Mouse (Mus musculus): ENCODE measurements around the gene Cd3g.

Cd3g gene

DNA sequence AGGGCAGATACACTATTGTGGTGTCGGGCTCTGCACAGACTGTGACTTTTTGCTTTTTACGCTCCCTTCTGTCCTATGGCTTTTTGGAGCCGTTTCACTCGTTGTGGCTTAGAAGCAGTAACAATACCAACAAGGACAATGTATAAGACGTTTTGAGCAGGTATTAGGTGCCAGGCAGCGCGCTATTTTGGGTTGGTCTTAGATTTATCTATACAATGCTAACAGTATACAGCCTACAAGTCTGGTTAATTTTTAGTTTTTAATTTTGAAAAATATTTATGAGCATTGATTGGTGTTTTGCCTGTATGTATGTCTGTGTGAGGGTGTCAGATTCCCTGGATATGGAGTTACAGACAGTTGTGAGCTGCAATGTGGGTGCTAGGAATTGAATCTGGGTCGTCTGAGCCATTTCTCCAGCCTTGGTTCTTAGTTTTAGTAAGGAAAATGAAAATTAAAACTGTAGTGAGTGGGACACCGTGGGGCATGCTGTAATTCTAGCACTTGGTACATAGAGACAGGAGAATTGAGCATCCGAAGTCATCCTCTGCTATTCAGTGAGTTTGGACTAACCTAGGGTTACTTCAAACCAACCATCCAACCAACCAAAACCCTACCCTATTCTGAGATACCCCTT lies 14.3 kb downstream of the Cd3g start:
- Histone ChIP-seq H3K36me3 (ENCODE audit: insufficient read depth, low read length) (peaks cover 24% of the 10 kb centered on the region), H3K4me1 (replicated peaks; ENCODE audit: low read depth, low read length) (peaks cover 19% of the 10 kb centered on the region), H3K27me3 (ENCODE audit: insufficient read depth, low read length) (no peaks in the 10 kb centered on the region), H3K4me3 (replicated peaks; ENCODE audit: low read length) (peak overlapping the region; percentile 96), H3K9me3 (ENCODE audit: low read length) (no peaks in the 10 kb centered on the region)
- TF ChIP-seq POU5F1 (IDR thresholded peaks at IDR 0.05; ENCODE audit: borderline replicate concordance, low read length) (no peak), NANOG (IDR thresholded peaks at IDR 0.05; ENCODE audit: borderline replicate concordance, low read length) (no peak), CTCF (conservative IDR thresholded peaks at IDR 0.05; ENCODE audit: low read length) (no peak)

DNA sequence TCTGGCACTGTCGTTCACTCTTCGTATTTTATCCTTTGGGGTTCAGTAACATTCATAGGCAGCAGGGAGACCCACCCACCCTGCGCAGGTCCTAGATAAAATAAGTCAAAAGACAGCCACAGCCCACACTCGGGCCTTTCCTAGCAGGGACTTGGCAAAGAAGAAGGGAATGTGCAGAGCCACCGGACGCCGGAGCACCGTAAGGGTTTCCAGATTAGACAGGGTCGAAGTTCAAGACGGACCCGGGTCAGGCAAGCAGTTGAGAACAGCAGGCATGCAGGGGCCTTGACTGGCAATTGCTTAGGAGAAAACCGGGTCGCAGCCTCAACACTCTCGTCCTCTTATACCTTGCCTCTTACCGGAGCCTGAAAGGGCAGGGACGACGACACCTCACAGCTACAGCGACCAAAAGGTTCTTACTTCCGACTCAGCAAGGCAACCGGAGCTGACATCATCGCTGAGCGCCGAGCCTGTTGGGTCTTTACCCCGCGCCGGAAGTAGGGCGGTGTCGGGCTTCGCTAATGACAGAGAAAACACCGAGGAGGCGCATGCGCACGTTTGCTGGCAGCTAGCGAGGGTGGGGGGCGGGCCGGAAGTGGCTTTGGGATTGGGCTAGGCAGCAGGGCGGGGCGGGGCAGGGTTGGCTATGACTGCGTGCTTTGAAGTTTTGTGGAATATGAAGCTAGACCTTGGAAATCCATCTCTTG lies 15.0 kb downstream of the Cd3g start, which contains the start of gene Ube4a:
Gene Ube4a (minus strand): TSS at position 475 of the 707 bp plus-strand sequence.
- no peak for TF ChIP-seq NANOG (IDR thresholded peaks at IDR 0.05; ENCODE audit: borderline replicate concordance, low read length)
- TF ChIP-seq CTCF (conservative IDR thresholded peaks at IDR 0.05; ENCODE audit: low read length): no peak
- no peak for TF ChIP-seq POU5F1 (IDR thresholded peaks at IDR 0.05; ENCODE audit: borderline replicate concordance, low read length)
- Histone ChIP-seq H3K36me3 (ENCODE audit: insufficient read depth, low read length) (peaks cover 30% of the 10 kb centered on the region), H3K4me3 (replicated peaks; ENCODE audit: low read length) (peak within 1 kb of the TSS; percentile 96), H3K4me1 (replicated peaks; ENCODE audit: low read depth, low read length) (peaks cover 19% of the 10 kb centered on the region), H3K9me3 (ENCODE audit: low read length) (no peaks in the 10 kb centered on the region), H3K27me3 (ENCODE audit: insufficient read depth, low read length) (no peaks in the 10 kb centered on the region)

DNA sequence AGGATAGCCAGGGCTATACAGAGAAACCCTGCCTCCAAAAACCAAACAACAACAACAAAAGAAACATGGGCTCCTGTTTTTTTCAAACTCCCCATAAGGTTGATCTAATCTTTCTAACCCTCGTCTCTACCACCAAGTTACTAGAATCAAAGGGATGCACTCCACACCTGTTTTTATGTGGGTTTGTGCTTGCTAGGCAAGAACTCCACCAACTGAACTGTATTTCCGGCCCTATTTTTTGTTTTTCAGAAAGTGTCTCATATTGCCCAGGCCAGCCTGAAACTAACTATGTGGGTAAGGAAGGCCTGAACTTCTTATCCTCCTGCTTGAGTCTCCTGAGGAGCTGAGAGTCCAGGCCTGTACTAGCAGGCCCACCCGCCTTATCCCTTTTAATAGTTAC lies 25.8 kb downstream of the Cd3g start:
- Histone ChIP-seq H3K9me3 (ENCODE audit: low read length) (no peaks in the 10 kb centered on the region), H3K27me3 (ENCODE audit: insufficient read depth, low read length) (no peaks in the 10 kb centered on the region), H3K36me3 (ENCODE audit: insufficient read depth, low read length) (peaks cover 67% of the 10 kb centered on the region), H3K4me1 (replicated peaks; ENCODE audit: low read depth, low read length) (no peaks in the 10 kb centered on the region), H3K4me3 (replicated peaks; ENCODE audit: low read length) (no peak overlapping the region)
- TF ChIP-seq CTCF (conservative IDR thresholded peaks at IDR 0.05; ENCODE audit: low read length): no peak
- no peak for TF ChIP-seq NANOG (IDR thresholded peaks at IDR 0.05; ENCODE audit: borderline replicate concordance, low read length)
- TF ChIP-seq POU5F1 (IDR thresholded peaks at IDR 0.05; ENCODE audit: borderline replicate concordance, low read length): peak; percentile 29; the same call in 1 of the 2 replicates

DNA sequence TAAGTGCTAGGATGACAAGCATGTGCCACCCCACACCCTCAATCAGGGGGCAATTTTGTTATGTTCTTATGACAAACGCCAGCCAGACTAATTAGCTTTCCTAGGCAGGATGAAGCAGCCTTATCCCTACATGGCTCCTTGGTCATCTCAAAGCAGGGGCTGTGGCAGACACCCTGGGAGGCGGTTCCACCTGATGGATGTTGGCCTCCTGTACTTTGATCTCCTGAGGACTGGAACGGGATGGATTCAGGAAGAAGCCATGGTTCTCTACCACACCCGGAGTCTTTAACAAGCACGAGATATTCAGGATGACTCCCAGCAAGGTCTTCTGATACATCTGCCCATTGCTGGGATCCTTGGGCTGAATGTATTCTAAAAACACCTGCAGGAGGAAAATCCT lies 32.4 kb downstream of the Cd3g start:
- H3K27me3 ChIP-seq (ENCODE audit: insufficient read depth, low read length): no peaks in the 10 kb centered on the region
- TF ChIP-seq POU5F1 (IDR thresholded peaks at IDR 0.05; ENCODE audit: borderline replicate concordance, low read length): no peak
- no peak for TF ChIP-seq NANOG (IDR thresholded peaks at IDR 0.05; ENCODE audit: borderline replicate concordance, low read length)
- TF ChIP-seq CTCF (conservative IDR thresholded peaks at IDR 0.05; ENCODE audit: low read length): no peak
- H3K4me3 ChIP-seq (replicated peaks; ENCODE audit: low read length): no peak overlapping the region
- H3K4me1 ChIP-seq (replicated peaks; ENCODE audit: low read depth, low read length): no peaks in the 10 kb centered on the region
- no peaks in the 10 kb centered on the region for H3K9me3 ChIP-seq (ENCODE audit: low read length)
- peaks cover 97% of the 10 kb centered on the region for H3K36me3 ChIP-seq (ENCODE audit: insufficient read depth, low read length)

DNA sequence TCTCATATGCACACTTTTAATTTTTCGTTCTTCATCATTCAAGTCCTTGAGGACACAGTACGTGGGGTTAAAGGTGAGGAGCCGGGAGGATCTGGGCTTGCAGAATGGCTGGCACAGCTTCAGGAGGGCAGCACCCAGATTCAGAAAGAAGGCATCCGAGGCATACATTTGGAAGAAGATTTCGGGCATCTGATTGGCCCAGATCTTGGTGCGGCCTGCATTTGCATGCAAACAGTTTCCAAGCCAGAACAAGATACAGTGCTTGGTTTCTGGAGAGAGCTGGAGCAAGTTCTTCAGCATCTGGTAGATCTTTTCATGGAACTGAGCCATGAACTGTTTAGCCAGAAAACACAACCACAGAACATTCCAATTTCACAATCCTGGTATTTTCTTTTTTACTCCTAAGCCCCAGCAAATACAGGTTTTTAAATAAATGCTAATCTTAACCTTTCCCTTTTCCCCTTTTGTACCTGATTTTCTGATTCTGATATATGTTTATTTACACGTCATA lies 34.0 kb downstream of the Cd3g start:
- no peaks in the 10 kb centered on the region for H3K9me3 ChIP-seq (ENCODE audit: low read length)
- no peak for TF ChIP-seq NANOG (IDR thresholded peaks at IDR 0.05; ENCODE audit: borderline replicate concordance, low read length)
- TF ChIP-seq CTCF (conservative IDR thresholded peaks at IDR 0.05; ENCODE audit: low read length): no peak
- TF ChIP-seq POU5F1 (IDR thresholded peaks at IDR 0.05; ENCODE audit: borderline replicate concordance, low read length): no peak

DNA sequence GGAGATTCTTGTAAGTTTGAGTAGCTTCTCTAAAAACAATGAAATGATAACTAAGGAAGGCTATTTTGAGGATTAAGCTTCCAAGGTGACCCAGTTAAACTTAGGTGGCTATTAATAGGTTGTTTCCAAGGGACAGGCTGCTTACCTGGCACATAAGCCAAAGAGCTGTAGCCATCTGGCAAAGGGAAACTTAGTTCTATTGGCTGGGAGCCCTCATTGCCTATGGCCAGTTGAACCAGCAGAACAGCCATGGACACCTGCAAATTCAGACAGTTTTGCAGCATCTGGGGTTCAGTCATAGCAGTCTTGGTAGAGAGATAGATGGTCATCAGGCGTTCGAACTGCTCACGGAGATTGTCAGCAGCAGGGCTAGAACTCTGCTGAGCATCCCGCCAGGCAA lies 37.8 kb downstream of the Cd3g start:
- Histone ChIP-seq H3K4me1 (replicated peaks; ENCODE audit: low read depth, low read length) (no peaks in the 10 kb centered on the region), H3K4me3 (replicated peaks; ENCODE audit: low read length) (no peak overlapping the region), H3K36me3 (ENCODE audit: insufficient read depth, low read length) (peaks cover 97% of the 10 kb centered on the region), H3K27me3 (ENCODE audit: insufficient read depth, low read length) (no peaks in the 10 kb centered on the region), H3K9me3 (ENCODE audit: low read length) (no peaks in the 10 kb centered on the region)
- TF ChIP-seq NANOG (IDR thresholded peaks at IDR 0.05; ENCODE audit: borderline replicate concordance, low read length): no peak
- TF ChIP-seq POU5F1 (IDR thresholded peaks at IDR 0.05; ENCODE audit: borderline replicate concordance, low read length): no peak
- TF ChIP-seq CTCF (conservative IDR thresholded peaks at IDR 0.05; ENCODE audit: low read length): no peak

More for the DNA sequence above, 34.0 kb downstream of the Cd3g start:
- Histone ChIP-seq H3K36me3 (ENCODE audit: insufficient read depth, low read length) (peaks cover 98% of the 10 kb centered on the region), H3K27me3 (ENCODE audit: insufficient read depth, low read length) (no peaks in the 10 kb centered on the region), H3K4me1 (replicated peaks; ENCODE audit: low read depth, low read length) (no peaks in the 10 kb centered on the region), H3K4me3 (replicated peaks; ENCODE audit: low read length) (no peak overlapping the region)

DNA sequence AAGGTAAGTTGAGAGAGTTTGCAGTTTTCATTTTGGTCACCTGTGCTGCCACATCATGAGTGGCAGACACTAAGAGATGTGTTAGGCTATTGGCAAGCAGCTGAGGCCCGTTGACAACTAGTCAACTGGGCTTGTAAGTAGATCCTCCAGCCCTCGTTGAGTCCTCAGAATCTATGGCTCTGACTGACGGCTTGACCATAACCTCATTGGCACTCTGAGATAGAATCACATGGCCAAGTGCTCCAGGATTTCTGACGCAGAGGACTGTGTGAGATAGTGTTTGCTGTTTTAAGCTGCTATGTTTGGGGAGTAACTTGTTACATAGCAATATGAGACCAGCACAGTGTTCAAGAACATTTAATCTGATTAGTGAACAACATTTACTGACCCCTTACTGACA lies 38.5 kb downstream of the Cd3g start:
- no peaks in the 10 kb centered on the region for H3K4me1 ChIP-seq (replicated peaks; ENCODE audit: low read depth, low read length)
- H3K36me3 ChIP-seq (ENCODE audit: insufficient read depth, low read length): peaks cover 95% of the 10 kb centered on the region
- no peaks in the 10 kb centered on the region for H3K9me3 ChIP-seq (ENCODE audit: low read length)
- TF ChIP-seq CTCF (conservative IDR thresholded peaks at IDR 0.05; ENCODE audit: low read length): no peak
- TF ChIP-seq NANOG (IDR thresholded peaks at IDR 0.05; ENCODE audit: borderline replicate concordance, low read length): no peak
- TF ChIP-seq POU5F1 (IDR thresholded peaks at IDR 0.05; ENCODE audit: borderline replicate concordance, low read length): no peak
- H3K4me3 ChIP-seq (replicated peaks; ENCODE audit: low read length): no peak overlapping the region
- H3K27me3 ChIP-seq (ENCODE audit: insufficient read depth, low read length): no peaks in the 10 kb centered on the region

DNA sequence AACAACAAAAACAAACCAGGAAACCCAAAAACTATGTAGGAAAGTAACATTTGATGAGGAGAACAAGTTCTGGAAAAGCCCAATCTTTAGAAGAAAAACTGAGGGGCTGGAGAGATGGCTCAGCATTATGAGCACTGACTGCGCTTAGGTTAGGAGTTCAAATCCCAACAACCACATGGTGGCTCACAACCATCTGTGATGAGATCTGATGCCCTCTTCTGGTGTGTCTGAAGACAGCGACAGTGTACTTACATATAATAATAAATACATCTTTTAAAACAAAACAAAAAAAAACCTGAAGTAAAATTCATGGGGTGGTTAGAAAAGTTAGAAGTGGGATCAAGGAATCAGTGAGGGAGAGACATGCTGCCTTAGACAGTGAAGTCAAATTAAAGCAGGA lies 58.7 kb downstream of the Cd3g start:
- Histone ChIP-seq H3K9me3 (ENCODE audit: low read length) (no peaks in the 10 kb centered on the region), H3K36me3 (ENCODE audit: insufficient read depth, low read length) (peaks cover 11% of the 10 kb centered on the region; the same call in 1 of the 2 replicates), H3K27me3 (ENCODE audit: insufficient read depth, low read length) (no peaks in the 10 kb centered on the region), H3K4me3 (replicated peaks; ENCODE audit: low read length) (peak overlapping the region; percentile 97), H3K4me1 (replicated peaks; ENCODE audit: low read depth, low read length) (peaks cover 23% of the 10 kb centered on the region)
- TF ChIP-seq NANOG (IDR thresholded peaks at IDR 0.05; ENCODE audit: borderline replicate concordance, low read length) (no peak), POU5F1 (IDR thresholded peaks at IDR 0.05; ENCODE audit: borderline replicate concordance, low read length) (no peak), CTCF (conservative IDR thresholded peaks at IDR 0.05; ENCODE audit: low read length) (no peak)
